Mouse (Mus musculus) embryo, embryonic 10 days (tissue): ENCODE measurements at regions not wholly inside any gene's neighbourhood (a gene's known extent, or its start where the extent isn't known, plus 50 kb on each side); places are given as distances from the start of the nearest gene placed in this dataset.

ENCODE experiments used
- DNase-seq: peaks from one replicate; pipeline ENCODE4 v3.0.0-alpha.2; 2015; ENCODE audit warnings: low spot score

DNA sequence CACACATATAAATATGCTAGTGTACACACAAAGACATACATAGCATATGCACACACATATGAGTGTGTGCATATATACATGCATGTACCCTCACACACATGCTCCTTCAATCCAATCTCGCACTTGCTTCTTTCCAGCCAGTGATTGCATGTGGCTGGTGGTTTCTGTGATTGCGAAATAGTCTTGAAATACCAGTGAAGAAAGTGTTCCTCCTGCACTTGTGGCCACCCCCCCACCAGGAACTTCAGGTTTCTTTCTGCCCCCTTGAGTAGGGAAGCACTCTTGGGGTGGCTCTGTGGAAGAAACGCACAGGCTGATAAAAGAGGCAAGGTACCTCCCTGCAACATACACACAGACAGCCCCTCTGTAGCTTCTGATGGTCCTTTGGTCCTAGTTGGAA is 283.6 kb upstream of the Klf4 start:
- no peak for DNase-seq

DNA sequence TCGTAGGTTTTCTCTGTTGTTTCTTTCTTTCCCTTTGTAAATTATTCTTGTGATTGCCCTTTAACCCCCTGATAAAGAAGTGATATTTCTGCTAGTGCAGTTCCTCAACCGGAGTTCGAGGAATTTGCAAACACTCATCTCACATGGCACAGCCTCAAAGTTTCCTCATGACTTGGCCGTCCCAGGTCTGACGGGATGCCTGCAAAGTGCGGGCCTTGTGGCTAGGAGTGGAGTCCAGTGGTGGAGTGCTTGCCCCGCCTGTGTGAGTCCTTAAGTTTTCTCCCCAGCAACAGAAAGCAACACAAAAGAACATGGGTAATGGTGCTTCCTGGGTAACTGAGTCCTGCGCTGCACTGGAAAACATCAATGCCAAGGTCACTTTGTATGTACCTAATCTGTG is 280.6 kb upstream of the Klf4 start:
- DNase-seq = no peak

DNA sequence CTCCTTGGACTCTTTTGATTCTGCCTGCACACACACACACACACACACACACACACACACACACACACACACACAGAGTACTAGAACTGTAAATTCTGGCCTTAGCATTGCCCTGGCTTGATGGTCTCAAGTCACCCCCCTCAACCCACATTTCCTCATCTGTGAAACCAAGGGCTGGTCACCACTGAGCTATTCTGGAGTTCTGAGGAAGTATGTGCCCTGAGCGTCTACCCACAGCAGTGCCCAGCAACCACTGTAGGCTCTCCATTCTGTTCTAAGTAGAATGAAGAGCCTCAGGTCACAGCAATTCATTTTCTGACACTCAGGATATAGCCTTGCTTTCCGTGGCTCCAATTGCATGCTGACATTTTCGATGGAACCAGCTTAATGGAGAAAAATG is 279.4 kb upstream of the Klf4 start:
- no peak for DNase-seq

DNA sequence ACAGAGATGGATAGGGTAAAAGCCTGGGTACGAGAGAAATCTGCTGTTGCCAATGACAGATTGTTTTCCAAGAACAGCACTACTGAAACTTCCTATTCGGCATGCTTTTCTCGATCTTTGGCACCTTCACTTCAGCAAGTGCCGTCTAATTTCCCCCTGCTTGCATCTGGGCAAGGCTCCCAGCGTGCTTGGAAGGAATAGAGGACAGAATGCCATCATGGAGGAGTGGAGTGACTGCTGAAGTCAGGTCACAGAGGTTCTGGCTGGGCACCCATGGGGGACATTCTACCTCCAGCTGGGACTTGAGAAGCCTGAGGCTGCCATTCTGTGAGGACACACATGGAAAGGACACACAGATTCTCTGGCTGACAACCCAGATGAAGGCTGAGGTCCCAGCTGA is 276.2 kb upstream of the Klf4 start:
- DNase-seq = no peak

DNA sequence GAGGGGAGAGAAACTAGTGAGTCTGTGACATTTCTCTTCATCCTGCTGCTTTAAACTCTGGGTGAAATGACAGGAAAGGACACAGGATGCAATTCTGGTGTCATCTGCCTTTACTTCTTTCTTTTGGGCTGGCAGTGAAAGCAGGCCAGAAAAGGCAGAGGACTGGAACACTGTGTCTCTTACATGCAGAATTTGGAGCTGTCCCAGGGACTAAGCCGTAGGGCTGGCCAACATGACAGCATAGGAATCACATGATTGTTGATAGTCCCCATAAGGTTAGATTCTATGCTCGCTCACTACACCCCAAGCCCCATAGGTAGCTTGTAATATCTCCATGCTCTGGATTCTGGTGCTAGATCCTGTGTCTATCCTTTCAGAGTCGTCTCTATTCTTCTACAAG is 274.5 kb upstream of the Klf4 start:
- no peak for DNase-seq

DNA sequence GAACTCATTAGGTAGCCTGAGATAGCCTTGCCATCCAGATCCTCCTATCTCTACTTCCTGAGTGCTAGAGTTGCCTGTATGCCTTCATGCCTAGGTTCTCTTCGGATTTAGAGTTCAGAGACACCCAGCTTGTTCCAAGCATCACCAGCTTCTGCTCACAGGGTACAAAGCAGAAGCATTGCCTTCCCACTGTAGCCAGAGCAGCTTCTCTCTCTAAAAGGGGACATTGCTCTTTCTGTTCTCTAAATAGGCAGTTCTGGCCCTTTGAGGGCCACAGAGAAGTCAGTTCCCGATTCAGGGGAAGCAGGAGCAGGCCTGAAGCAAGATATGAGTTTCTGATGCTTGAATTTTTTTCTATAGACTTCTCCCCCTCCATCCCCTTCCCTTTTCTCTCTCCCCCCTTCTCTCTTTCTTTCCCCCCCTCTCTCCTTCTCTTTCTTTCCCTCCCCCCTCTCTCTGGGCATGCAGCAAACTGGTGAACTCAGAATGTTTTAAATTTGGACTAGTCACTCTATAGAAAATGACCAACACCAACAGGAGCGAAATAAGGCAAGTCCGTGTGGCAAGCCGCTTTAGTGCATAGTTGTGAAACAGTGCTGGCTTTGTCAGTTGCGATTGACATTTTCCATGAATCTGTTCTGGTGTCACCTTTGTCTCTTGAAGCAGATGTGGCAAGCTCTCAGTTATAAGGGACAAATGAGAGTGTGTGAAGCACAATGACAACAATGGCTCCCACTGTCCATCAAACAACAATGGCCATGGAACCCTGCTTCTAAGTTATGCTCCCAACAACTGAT is 273.2 kb upstream of the Klf4 start:
- no peak for DNase-seq

DNA sequence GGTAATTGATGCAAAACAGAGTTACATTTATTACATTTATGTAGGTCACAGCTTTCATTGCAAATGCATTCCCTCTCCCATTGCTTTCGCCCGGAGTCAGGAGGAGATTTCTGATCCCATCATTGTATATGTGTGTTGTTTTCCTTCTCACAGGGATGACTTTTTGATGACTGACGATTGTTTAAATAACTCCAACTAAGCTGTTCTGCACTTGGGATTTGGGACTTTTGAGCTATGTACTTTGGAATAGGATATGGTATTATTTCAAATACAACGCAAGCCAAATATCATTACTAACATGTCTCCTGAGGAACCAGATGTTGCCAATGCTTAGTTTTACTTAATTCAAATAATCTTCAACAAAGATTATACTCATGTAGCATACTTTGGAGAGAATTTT is 269.8 kb upstream of the Klf4 start:
- DNase-seq = no peak

DNA sequence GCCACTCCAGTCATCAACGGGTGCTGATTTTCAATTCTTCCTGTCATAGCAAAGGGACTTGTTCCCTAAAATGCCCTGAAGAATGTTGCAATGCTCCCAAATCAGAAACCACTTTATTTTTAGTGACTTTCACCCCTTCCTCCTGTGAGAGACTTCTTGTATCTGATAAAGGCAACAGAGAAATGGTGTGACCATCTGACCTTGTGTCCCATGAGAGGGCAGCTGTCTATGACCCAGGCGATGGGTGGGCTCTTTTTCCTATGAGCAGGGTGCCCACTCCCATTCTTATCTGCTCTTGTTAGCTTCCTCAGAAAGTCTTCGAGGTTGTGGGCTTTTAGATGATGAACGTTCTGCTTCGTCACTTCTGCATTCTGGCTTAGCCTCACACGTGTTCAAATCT is 265.8 kb upstream of the Klf4 start:
- no peak for DNase-seq

DNA sequence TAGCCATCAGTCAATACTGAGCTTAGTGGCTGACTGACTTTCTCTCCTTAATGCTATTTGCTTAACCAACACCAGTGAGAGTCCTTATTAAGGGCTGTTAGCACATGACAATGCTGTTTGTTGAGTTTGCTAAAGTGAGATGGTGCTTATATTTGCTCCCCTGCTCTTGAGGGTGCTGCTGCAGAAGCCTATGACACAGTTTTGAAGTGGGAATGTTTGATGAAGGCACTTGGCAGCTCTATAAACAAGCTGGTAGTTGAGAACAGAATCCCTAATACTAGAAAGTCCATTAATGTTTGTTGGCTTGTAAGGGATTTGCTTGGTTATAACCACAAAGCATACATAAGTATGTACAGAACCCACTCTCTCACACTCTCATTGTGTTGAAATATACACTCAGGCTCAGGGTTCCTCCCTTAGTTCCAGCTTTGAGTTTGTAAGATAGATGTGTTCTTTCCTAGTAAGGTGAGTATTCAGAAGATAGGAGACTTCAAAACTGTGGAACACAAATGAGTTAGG is 249.1 kb upstream of the Klf4 start:
- DNase-seq = no peak

DNA sequence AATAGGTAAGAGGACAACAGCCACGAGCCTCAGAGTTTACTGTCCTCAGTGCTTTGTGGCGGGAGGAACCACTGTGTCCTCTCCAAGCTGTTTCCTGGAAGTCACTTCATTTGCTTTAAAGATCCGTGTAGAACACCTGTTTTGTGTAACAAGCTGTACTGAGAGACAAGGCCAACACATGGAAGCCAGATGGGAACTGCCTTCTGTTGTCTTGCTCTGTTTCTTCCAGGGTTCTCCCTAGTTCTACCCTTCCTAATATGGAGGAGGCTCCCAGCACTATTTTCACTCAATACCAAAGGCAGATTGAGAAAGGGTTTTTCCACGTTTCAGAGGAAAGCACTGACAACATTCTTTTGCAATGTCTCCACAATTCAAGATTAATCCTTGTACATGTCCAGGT is 247.3 kb upstream of the Klf4 start:
- peak; percentile 12 for DNase-seq

DNA sequence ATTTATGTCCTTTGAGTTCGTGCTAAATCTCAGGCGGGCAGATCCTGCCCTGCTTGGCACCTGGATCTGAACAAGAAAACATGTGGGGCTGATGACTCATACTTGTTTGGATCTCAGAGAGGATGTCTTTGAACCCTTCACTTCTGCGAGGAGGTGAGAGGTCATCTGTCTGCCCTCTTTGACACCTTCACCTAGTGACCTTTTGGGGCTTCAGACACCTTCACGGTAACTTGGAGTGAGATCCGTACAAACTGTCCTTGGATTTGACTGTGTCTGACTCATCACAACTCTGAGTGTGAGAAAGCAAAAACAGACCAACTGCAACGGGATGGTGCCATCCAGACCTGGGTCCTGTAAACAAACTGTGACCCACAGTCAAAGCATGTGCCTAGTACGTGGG is 243.6 kb upstream of the Klf4 start:
- DNase-seq = no peak

DNA sequence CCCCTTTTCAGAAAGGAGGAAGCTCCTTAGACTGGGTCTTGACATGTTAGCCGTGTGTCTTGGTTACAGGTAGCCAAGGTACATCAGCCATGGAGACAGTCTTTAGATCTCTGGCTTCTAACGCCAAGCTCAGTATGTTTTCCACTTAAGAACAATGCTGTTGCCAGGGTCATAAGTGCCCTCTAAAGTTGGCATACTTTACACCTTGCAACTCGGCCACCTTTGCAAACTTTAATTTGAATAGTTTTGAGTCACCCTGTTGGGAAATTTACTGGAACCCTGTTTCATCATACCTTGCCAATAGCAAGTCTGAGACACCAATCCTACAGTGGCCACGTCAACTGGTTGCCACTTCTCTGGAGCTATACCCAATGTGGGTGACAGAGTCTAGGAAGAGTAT is 242.3 kb upstream of the Klf4 start:
- no peak for DNase-seq

DNA sequence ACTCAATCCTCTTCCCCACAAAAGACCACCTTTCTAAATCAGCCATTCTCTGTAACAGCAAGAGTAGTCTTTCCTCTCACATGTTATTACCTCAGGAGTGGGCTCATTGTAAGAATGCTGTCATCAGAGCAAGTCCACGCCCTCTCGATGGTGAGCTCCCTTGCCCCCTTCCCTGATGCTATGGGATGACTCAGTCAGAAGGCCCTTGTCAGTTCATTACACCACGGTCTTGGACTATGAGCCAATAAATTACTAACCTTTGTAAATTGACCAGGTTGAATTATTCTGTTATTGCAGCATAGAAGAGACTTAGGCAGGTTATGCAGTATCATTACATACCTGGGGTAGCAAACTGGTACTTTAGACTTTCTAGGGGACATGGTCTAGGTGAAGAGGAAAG is 237.4 kb upstream of the Klf4 start:
- DNase-seq = no peak

DNA sequence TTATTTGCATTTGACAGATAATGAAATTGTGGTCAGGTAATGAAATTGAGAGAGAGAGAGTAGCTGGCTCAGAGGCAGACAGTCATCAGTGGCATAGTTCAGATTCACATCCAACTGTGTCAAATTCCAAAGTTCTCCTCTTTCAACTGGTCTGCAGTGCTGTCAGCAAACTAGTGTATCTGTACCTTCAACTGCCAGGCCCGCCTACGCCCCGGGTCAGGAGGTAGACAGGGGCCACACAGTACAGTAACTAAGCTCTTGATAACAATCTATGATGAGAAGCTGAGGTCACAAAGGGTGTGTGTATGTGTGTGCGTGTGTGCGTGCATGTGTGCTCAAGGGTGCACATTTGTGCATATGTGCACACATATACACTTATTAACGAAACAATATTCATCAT is 236.1 kb upstream of the Klf4 start:
- no peak for DNase-seq

DNA sequence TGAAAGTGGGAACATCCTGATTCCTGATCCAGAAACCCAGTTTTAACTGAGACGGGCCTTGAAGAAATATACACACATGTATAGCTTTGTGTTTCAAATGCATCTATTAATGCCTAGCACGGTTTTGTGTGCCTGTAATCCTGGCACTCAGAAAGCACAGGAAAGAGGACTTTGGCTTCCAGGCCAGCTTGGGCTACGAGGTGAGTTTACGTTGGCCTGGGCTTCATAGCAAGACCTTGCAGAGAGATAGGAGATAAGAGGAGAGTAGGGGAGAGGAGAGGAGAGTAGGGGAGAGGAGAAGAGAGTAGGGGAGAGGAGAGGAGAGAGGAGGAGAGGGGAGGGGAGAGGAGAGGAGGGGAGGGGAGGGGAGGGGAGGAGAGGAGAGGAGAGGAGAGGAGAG is 234.9 kb upstream of the Klf4 start:
- no peak for DNase-seq

DNA sequence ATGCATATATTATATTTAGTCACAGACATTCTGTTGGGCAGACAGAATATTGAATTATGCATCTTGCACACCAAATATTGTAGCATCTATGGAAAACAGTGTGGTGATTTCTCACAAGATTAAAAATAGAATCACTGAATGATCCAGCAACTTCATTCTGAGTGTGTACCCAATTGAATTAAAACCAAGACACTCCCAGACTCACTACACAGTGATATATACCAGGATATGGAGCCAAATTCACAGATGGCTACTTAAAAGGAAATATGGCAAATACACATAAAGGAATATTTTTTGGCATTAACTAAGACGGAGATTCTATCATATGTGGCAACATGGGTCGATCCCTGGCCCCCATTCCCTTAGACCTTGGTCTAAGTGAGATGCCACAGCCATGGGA is 233.5 kb upstream of the Klf4 start:
- no peak for DNase-seq

DNA sequence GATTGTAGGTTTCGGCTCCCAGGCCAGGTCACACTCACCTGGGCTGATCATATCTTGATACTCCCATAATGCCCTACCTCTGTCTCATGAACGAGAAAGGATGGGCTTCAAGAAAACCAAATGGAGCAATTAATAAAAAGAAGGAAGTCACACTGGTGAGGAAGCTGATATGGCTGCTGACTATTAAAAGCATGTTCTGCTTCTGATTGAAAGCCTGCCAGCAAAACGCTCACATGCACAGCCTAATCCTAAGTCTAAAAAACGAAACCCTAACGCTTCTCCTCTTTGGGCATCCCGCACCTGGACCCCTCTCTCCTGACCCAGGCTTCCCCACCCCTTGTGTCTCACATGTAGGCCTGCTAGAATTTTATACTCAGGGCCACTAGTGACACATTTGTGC is 230.8 kb upstream of the Klf4 start:
- no peak for DNase-seq

DNA sequence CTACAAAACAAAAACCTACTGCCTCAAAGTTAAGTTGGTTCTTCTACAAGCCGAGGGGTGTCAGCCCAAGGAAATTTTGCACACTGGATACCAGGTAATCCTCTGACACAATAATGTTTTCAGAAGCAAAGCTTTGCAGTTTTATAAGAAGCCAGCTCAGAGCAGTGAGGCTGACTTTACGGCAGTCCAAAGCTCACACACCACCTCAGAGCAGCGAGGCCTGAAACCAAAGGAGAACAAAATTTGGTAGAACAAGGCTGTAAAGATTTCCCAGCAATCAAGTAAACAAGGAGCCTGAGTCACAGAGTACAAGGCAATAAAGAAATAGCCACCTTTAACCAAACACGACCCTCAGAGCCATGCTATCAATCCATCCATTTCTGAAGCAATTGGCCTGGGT is 230.1 kb upstream of the Klf4 start:
- DNase-seq = no peak

DNA sequence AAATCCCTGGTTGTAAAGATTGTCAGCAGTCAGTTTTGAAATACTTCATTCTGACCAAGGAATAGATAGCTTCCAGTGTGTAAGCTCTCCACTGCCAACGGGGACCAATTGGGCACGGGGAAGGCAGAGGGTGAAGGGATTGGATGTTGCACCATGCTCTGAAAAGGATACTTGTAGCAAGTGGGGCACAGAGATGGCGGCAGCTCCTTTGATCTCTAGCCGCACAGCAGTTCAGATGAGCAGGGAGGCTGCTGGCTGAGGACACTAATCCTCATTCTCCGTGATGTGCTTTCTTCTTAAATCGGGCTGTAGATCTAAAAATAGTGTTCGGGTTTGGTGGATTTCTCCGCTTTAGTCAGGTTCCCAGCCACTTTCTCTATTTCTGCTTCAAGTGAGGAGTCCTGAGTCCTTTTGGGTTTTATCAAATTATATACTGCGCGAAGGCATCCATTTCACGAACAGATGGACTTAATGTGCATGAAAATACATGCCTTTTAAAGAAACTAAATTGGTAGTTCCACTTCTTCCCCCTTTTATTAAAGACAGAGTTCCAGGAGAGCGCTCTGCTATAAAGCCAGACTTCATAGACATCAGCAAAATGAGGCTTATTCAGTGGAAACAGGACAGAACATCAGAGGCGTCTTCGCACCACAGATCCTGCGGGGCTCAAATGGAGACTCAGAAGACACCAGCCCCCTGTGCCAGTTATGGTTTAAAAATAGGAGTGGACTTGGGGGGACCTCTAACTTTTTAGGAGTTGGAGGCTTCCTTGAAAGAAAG is 225.1 kb upstream of the Klf4 start:
- DNase-seq = peak; percentile 57

DNA sequence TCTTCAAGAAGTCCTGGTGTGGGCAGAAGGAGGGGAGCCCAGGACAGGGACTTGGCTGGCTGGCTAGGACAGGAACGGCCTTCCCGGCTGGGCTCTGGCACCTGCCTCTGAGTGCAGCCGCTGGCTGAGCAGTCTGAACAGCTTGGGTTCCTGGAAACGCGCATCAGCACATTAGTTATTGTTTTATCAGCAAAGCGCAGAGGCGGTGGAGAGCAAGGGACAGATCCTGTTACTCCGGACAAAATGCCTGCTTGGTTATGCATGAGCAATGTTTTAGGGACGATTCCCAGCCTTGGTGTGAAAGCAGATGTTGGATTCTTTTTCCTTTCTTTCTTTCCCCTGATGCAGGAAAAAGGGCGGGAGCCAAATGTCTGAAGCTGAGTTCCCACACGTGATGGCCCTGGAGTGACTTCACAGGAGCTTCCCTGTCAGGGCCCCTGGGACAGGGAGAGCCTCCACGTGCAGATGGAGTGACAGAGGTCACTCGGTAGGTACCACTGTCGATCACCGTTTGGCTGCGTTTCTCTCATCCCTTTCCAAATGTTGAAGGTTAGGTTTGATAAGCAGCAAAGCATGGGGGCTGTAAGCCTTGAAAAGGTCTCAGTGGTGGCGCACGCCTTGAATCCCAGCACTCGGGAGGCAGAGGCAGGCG is 217.8 kb upstream of the Klf4 start:
- DNase-seq = no peak

DNA sequence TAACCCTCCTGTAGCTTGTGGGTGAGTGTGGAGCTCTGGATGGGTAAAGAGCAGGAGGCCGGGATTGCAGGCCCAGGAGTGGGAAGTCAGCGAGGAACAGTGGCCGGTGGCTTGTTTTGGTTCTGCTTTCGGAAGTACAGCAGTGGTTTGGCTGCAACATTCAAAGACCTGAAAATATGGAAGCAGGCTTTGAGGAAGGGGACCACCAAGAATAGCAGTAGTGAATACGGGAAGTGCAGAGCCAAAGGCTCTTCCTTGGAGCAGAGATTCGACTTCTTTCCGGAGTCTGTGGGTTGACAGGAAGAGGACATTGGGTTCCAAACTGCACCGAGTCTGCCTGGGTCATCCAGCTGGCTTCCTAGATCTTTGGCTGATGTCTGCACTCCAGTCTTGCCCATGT is 209.1 kb upstream of the Klf4 start:
- DNase-seq = no peak

DNA sequence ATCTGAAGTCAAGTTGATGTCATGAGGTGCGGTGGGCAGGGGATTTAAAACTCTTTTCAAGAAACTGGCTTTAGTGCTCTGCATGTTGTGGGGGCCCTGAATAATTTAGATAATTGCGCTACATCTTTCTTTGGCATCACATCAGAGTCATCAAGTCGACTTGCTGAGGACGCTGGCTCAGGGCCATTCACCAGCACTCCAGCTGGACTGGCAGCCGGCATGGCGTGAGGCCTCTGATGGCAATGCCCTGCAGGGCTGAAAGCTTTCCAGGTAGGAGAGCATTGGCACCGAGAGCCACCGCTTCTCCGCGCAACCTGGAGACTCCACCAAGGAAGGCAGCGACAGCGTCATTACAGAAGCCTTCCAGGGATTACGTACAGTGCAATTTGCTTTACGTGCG is 207.8 kb upstream of the Klf4 start:
- DNase-seq = no peak

DNA sequence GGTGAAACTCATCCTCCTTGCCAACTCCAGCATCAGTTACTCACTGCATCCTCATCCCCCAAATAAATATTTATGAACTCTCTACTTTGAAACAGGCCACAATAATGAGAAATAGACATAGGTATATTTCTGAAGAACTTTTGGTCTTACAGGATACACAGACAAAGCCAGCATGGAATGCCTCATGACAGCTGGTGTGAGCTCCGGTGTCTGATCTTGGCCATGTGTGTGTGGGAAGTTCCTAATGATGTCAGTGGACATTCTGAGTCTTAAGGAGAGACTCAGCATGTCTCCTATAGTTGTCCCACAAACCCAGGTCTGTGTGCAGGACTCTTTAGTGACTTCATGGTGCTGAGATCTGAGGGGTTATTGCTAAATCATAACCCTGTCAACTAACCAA is 206.4 kb upstream of the Klf4 start:
- no peak for DNase-seq
